Mouse (Mus musculus) lung, embryonic 16.5 days (tissue): ENCODE results near the gene Adamts13. TPM values are rescaled to one million over a fixed set of nuclear protein-coding genes. Genes with fewer than 3 reads are reported as not detected.

Experiments used
- ATAC-seq: fragments of 200-750 bp; cut with Nextera tagmentation; 2 replicates; pipeline ENCODE4 v1.8.0; 2017; ENCODE audit warnings: low read depth, mild to moderate bottlenecking, moderate library complexity
- H3K27ac ChIP-seq: fragments of 300-500 bp; sonication (generic); 2 replicates; pipeline ENCODE4 v1.5.1; 2014; ENCODE audit warnings: mild to moderate bottlenecking, control low read depth, low read length
- H3K27me3 ChIP-seq: fragments of 300-500 bp; sonication (generic); 2 replicates; pipeline ENCODE4 v1.6.1; 2014; ENCODE audit warnings: low read depth, low read length, mixed read lengths; ENCODE audit not compliant: control insufficient read depth, insufficient read depth
- H3K36me3 ChIP-seq: fragments of 300-500 bp; sonication (generic); 2 replicates; pipeline ENCODE4 v1.6.1; 2014; ENCODE audit warnings: low read length; ENCODE audit not compliant: control insufficient read depth, insufficient read depth
- H3K4me1 ChIP-seq: fragments of 300-500 bp; sonication (generic); replicated peaks from 2 replicates; pipeline ENCODE4 v1.6.1; 2014; ENCODE audit warnings: low read length, mixed read lengths; ENCODE audit not compliant: control insufficient read depth, insufficient read depth
- H3K4me2 ChIP-seq: fragments of 300-500 bp; sonication (generic); 2 replicates; pipeline ENCODE4 v1.6.1; 2014; ENCODE audit warnings: low read depth, low read length, control low read depth
- H3K4me3 ChIP-seq: fragments of 300-500 bp; sonication (generic); 2 replicates; pipeline ENCODE4 v1.5.1; 2014; ENCODE audit warnings: mild to moderate bottlenecking, low read length, control low read depth
- H3K9ac ChIP-seq: fragments of 300-500 bp; sonication (generic); 2 replicates; pipeline ENCODE4 v1.6.1; 2014; ENCODE audit warnings: low read length, control low read depth
- H3K9me3 ChIP-seq: fragments of 300-500 bp; sonication (generic); 2 replicates; pipeline ENCODE4 v1.6.1; 2016; ENCODE audit warnings: low read length; ENCODE audit not compliant: control insufficient read depth
- WGBS: fragments of 180-500 bp; shearing (Covaris S2); extraction: QIAGEN DNeasy Blood & Tissue Kit; methylation state at CpG from one replicate; pipeline ENCODE4 v1.1.7; 2014; 5-methylcytosine and 5-hydroxymethylcytosine counted together
- polyA plus RNA-seq: library from polyadenylated mRNA; unstranded; fragments of >200 nt; fragmentation: Nextera tagmentation; extraction: Ambion mirVana; gene quantifications from 2 replicates; pipeline ENCODE4 v1.2.1, GENCODE M21; 2015

Gene Adamts13
- polyA plus RNA-seq, 1 experiment from 2014 or later: 0.20 TPM

- H3K4me2 ChIP-seq: no peak overlapping the region
- 85% methylated on average over 3 of the region's 3 CpGs for WGBS
Observed at GRCm38 (mm10) chr2:27026332-27026731, 53.1 kb downstream of the Adamts13 start.

GRCm38 (mm10) chr2:27026857-27027617 lies 53.8 kb downstream of the Adamts13 start:
- Histone ChIP-seq H3K27ac (no peak overlapping the region), H3K9me3 (no peaks in the 10 kb centered on the region)
- WGBS: 67% methylated on average over 10 of the region's 10 CpGs

More at GRCm38 (mm10) chr2:27026332-27026731, 53.1 kb downstream of the Adamts13 start:
- no peaks in the 10 kb centered on the region for H3K9me3 ChIP-seq
- peaks cover 5% of the 10 kb centered on the region for H3K4me1 ChIP-seq
- H3K36me3 ChIP-seq: no peaks in the 10 kb centered on the region
- no peak overlapping the region for H3K9ac ChIP-seq
- H3K4me3 ChIP-seq: no peak overlapping the region
- no peak overlapping the region for H3K27ac ChIP-seq
- ATAC-seq: no peak
- H3K27me3 ChIP-seq: no peaks in the 10 kb centered on the region

GRCm38 (mm10) chr2:27027618-27028436 lies 54.6 kb downstream of the Adamts13 start, which contains the start of gene Slc2a6:
TSS of gene Slc2a6 (minus strand) at chr2:27027998.
- no peak within 1 kb of the TSS for H3K27ac ChIP-seq
- H3K4me3 ChIP-seq: peak within 1 kb of the TSS; percentile 34
- H3K9ac ChIP-seq: peak within 1 kb of the TSS; percentile 14; the same call in 1 of the 2 replicates
- peak; percentile 99 for ATAC-seq
- H3K9me3 ChIP-seq: no peaks in the 10 kb centered on the region
- 3% methylated on average over 38 of the region's 38 CpGs for WGBS
- H3K4me1 ChIP-seq: peaks cover 5% of the 10 kb centered on the region
- H3K36me3 ChIP-seq: no peaks in the 10 kb centered on the region
- H3K4me2 ChIP-seq: peak within 1 kb of the TSS; percentile 54
- H3K27me3 ChIP-seq: no peaks in the 10 kb centered on the region

More at GRCm38 (mm10) chr2:27026857-27027617, 53.8 kb downstream of the Adamts13 start:
- peaks cover 5% of the 10 kb centered on the region for H3K4me1 ChIP-seq
- ATAC-seq: no peak
- no peaks in the 10 kb centered on the region for H3K36me3 ChIP-seq
- H3K27me3 ChIP-seq: no peaks in the 10 kb centered on the region
- no peak overlapping the region for H3K4me3 ChIP-seq
- H3K4me2 ChIP-seq: no peak overlapping the region
- H3K9ac ChIP-seq: no peak overlapping the region

GRCm38 (mm10) chr2:27028437-27029015 lies 55.3 kb downstream of the Adamts13 start:
- Histone ChIP-seq H3K36me3 (no peaks in the 10 kb centered on the region), H3K27me3 (no peaks in the 10 kb centered on the region), H3K4me2 (no peak overlapping the region), H3K4me1 (peaks cover 5% of the 10 kb centered on the region), H3K9me3 (no peaks in the 10 kb centered on the region), H3K4me3 (no peak overlapping the region), H3K9ac (no peak overlapping the region; the same call in 1 of the 2 replicates), H3K27ac (no peak overlapping the region)
- WGBS: 43% methylated on average over 4 of the region's 4 CpGs
- ATAC-seq: 0 out of 2 replicates have a peak, but pooled peaks have one; percentile 5

GRCm38 (mm10) chr2:27032361-27032760 lies 59.1 kb downstream of the Adamts13 start:
- Histone ChIP-seq H3K27me3 (no peaks in the 10 kb centered on the region), H3K9me3 (no peaks in the 10 kb centered on the region), H3K9ac (no peak overlapping the region), H3K4me1 (peaks cover 5% of the 10 kb centered on the region), H3K27ac (no peak overlapping the region), H3K4me2 (no peak overlapping the region), H3K36me3 (no peaks in the 10 kb centered on the region), H3K4me3 (no peak overlapping the region)
- WGBS: 42% methylated on average over 2 of the region's 2 CpGs
- ATAC-seq: no peak

GRCm38 (mm10) chr2:27036003-27036402 lies 62.8 kb downstream of the Adamts13 start:
- Histone ChIP-seq H3K9me3 (no peaks in the 10 kb centered on the region), H3K27me3 (no peaks in the 10 kb centered on the region), H3K4me3 (no peak overlapping the region), H3K27ac (no peak overlapping the region), H3K36me3 (no peaks in the 10 kb centered on the region), H3K9ac (no peak overlapping the region), H3K4me2 (no peak overlapping the region), H3K4me1 (no peaks in the 10 kb centered on the region; the same call in 1 of the 2 replicates)
- 69% methylated on average over 3 of the region's 3 CpGs for WGBS
- no peak for ATAC-seq

- Histone ChIP-seq H3K4me3 (no peak overlapping the region), H3K27ac (peak overlapping the region; percentile 1; the same call in 1 of the 2 replicates), H3K36me3 (no peaks in the 10 kb centered on the region), H3K4me1 (no peaks in the 10 kb centered on the region; the same call in 1 of the 2 replicates), H3K4me2 (no peak overlapping the region), H3K9ac (no peak overlapping the region), H3K27me3 (no peaks in the 10 kb centered on the region), H3K9me3 (no peaks in the 10 kb centered on the region)
- peak; percentile 53; the same call in 1 of the 2 replicates for ATAC-seq
- 60% methylated on average over 4 of the region's 4 CpGs for WGBS
Observed at GRCm38 (mm10) chr2:27037008-27037407, 63.8 kb downstream of the Adamts13 start.

- peak; percentile 29; the same call in 1 of the 2 replicates for ATAC-seq
- H3K9me3 ChIP-seq: no peaks in the 10 kb centered on the region
- H3K4me3 ChIP-seq: no peak overlapping the region
- H3K4me1 ChIP-seq: no peaks in the 10 kb centered on the region; the same call in 1 of the 2 replicates
- H3K36me3 ChIP-seq: no peaks in the 10 kb centered on the region
- no peaks in the 10 kb centered on the region for H3K27me3 ChIP-seq
- 0% methylated on average over 3 of the region's 3 CpGs for WGBS
- H3K27ac ChIP-seq: no peak overlapping the region
- no peak overlapping the region for H3K9ac ChIP-seq
- H3K4me2 ChIP-seq: no peak overlapping the region
Observed at GRCm38 (mm10) chr2:27038596-27038995, 65.4 kb downstream of the Adamts13 start.
